Mouse (Mus musculus) neural tube, embryonic 12.5 days (tissue): ENCODE data around the gene Wnt10b. TPM values are rescaled to one million over a fixed set of nuclear protein-coding genes. Genes with fewer than 3 reads are reported as not detected.
"Not testable (repeated sequence)": the region's sequence is repeated elsewhere in the genome, so short reads cannot be mapped to it uniquely, and the experiment has no call there.

Experiments
- ATAC-seq: fragments of 200-750 bp; cut with Nextera tagmentation; 2 replicates; pipeline ENCODE4 v1.8.0; 2017; ENCODE audit warnings: low read depth, mild to moderate bottlenecking, moderate TSS enrichment, moderate library complexity; ENCODE audit not compliant: low FRiP score
- H3K27ac ChIP-seq: fragments of 300-500 bp; sonication (generic); 2 replicates; pipeline ENCODE4 v1.5.1; 2016
- H3K27me3 ChIP-seq: fragments of 300-500 bp; sonication (generic); replicated peaks from 2 replicates; pipeline ENCODE4 v1.6.1; 2016; ENCODE audit warnings: mild to moderate bottlenecking
- H3K36me3 ChIP-seq: fragments of 300-500 bp; sonication (generic); 2 replicates; pipeline ENCODE4 v1.6.1; 2016; ENCODE audit warnings: mild to moderate bottlenecking
- H3K4me1 ChIP-seq: fragments of 300-500 bp; sonication (generic); 2 replicates; pipeline ENCODE4 v1.6.1; 2016
- H3K4me2 ChIP-seq: fragments of 300-500 bp; sonication (generic); replicated peaks from 2 replicates; pipeline ENCODE4 v1.6.1; 2016; ENCODE audit warnings: mild to moderate bottlenecking
- H3K4me3 ChIP-seq: fragments of 300-500 bp; sonication (generic); 2 replicates; pipeline ENCODE4 v1.5.1; 2016
- H3K9ac ChIP-seq: fragments of 300-500 bp; sonication (generic); 2 replicates; pipeline ENCODE4 v1.6.1; 2016; ENCODE audit warnings: mild to moderate bottlenecking
- H3K9me3 ChIP-seq: fragments of 300-500 bp; sonication (generic); 2 replicates; pipeline ENCODE4 v1.6.1; 2016; ENCODE audit warnings: mild to moderate bottlenecking
- WGBS: fragments of 180-500 bp; shearing (Covaris S2); methylation state at CpG from one replicate; pipeline ENCODE4 v1.1.7; 2016; 5-methylcytosine and 5-hydroxymethylcytosine counted together
- polyA plus RNA-seq: library from polyadenylated mRNA; unstranded; fragments of >200 nt; fragmentation: Nextera tagmentation; extraction: Ambion mirVana; gene quantifications from 2 replicates; pipeline ENCODE4 v1.2.1, GENCODE M21; 2016

Wnt10b gene
- polyA plus RNA-seq, 1 experiment from 2014 or later, result 0.53 TPM

DNA sequence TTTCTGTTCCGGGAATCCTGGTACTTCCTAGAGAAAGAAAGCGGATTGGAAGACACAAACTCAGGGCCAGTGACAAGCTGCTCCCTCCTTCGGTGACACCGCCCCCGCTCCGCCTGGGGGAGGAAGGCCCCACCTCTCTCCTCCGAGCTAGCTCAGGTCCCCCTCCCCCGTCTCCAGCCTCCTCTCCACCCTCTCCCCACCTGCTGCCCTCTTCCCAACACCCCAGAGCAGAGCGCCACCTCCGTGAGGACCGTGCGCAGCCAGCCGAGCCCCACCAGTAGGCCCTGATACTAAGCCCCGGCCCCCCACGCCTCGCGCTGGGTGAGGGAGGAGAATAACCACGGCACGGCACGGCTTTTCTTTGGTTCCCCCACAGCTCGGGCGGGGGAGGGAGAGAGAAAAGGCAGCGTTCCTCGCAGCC, 15.7 kb downstream of the Wnt10b start:
- peak overlapping the region; percentile 97 for H3K4me3 ChIP-seq
- peak; percentile 77 for ATAC-seq
- H3K4me2 ChIP-seq, result peak overlapping the region; percentile 86
- no peaks in the 10 kb centered on the region for H3K9me3 ChIP-seq
- peaks cover 23% of the 10 kb centered on the region for H3K4me1 ChIP-seq
- peaks cover 26% of the 10 kb centered on the region for H3K36me3 ChIP-seq
- H3K27ac ChIP-seq, result peak overlapping the region; percentile 86
- under 1% methylated on average over 24 of the region's 24 CpGs for WGBS
- H3K9ac ChIP-seq, result peak overlapping the region; percentile 94
- H3K27me3 ChIP-seq, result peaks cover 22% of the 10 kb centered on the region

DNA sequence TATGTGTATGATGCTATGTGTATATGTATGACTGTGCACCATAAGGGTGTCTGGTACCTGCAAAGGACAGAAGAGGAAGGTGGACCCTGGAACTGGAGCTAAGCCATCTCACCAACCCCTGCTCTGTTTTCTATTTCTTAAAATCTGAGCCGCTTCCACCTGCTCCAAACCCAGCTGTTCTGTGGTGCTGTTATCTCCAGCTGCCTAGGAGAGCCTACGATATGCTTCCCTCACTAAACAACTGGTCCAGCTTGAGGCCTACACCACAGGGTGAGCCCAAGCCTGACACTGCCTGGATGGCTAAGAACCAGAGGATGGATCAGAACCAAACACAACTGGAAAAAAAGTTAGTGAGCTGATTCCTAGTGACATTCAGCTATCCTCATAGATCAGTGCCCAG, 23.8 kb downstream of the Wnt10b start:
- Histone ChIP-seq H3K9ac (no peak overlapping the region), H3K36me3 (peaks cover 16% of the 10 kb centered on the region), H3K4me3 (no peak overlapping the region), H3K27me3 (no peaks in the 10 kb centered on the region), H3K4me2 (no peak overlapping the region), H3K27ac (no peak overlapping the region), H3K4me1 (no peaks in the 10 kb centered on the region), H3K9me3 (no peaks in the 10 kb centered on the region)
- ATAC-seq, result no peak
- 93% methylated on average over 2 of the region's 2 CpGs for WGBS

DNA sequence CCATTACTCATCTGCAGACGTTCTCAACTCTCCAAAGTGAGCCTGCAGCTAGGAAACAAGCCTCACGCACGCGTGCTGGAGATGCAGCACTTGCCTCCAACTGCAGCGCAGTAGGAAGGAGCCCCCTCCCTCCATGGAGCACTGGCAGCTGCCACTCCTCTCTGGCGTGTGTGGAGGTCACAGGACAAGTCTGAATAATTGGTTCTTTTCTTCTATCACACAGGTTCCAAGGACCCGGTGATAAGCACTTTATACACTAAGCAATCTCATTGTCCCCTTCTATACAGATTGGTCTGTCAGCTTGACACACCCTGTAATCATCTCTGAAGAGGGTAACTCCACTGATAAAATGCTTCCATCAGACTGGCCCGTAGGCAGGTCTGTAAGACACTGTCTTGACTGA, 24.9 kb downstream of the Wnt10b start:
- no peak overlapping the region for H3K27ac ChIP-seq
- H3K9ac ChIP-seq, result no peak overlapping the region
- H3K27me3 ChIP-seq, result no peaks in the 10 kb centered on the region
- no peak overlapping the region for H3K4me2 ChIP-seq
- H3K9me3 ChIP-seq, result no peaks in the 10 kb centered on the region
- peaks cover 8% of the 10 kb centered on the region for H3K36me3 ChIP-seq
- no peak overlapping the region for H3K4me3 ChIP-seq
- 78% methylated on average over 8 of the region's 8 CpGs for WGBS
- no peak for ATAC-seq
- H3K4me1 ChIP-seq, result no peaks in the 10 kb centered on the region

- Histone ChIP-seq H3K27me3 (no peaks in the 10 kb centered on the region), H3K4me3 (no peak overlapping the region), H3K4me1 (no peaks in the 10 kb centered on the region), H3K9me3 (no peaks in the 10 kb centered on the region), H3K27ac (no peak overlapping the region), H3K36me3 (0 out of 2 replicates have a peak, but pooled peaks cover 3% of the 10 kb centered on the region), H3K9ac (no peak overlapping the region), H3K4me2 (no peak overlapping the region)
- no peak for ATAC-seq
- WGBS, result 98% methylated on average over 2 of the region's 2 CpGs
Observed at GRCm38 (mm10) chr15:98749093-98749492, 28.9 kb downstream of the Wnt10b start.

- Histone ChIP-seq H3K27me3 (no peaks in the 10 kb centered on the region), H3K36me3 (peaks cover 13% of the 10 kb centered on the region), H3K9me3 (no peaks in the 10 kb centered on the region), H3K4me1 (no peaks in the 10 kb centered on the region), H3K4me3 (no peak overlapping the region), H3K27ac (no peak overlapping the region), H3K9ac (no peak overlapping the region), H3K4me2 (no peak overlapping the region)
- ATAC-seq, result no peak
- WGBS, result 86% methylated on average over 6 of the region's 6 CpGs
Observed at GRCm38 (mm10) chr15:98747296-98747695, 30.7 kb downstream of the Wnt10b start.

DNA sequence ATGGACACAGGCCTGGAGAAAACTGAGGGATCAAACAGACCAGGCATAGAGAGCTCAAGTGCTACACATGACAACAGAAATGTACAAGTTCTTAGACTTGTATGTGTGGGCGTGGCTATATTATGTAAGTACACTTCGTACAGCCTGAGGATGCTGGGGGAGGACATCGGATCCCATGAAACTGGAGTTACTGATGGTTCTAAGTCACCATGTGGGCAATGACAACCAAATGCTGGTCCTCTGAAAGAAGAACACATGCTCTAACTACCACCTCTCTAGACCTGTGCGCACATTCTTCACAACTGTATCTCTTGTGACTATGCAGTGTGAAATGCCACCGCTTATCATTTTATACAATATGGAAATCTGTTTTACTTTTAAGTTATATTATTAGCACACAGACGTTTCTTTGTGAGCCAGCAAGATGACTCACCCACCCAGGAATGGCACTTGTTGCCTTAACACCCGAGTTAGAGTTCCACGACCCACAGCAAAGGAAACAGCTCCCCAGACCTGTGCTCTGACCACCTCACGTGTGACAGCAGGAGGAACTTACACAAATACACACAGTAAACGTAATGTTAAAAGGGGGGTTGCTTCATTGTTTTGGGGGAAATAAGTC, 31.5 kb downstream of the Wnt10b start:
- no peaks in the 10 kb centered on the region for H3K9me3 ChIP-seq
- no peak overlapping the region for H3K27ac ChIP-seq
- no peak overlapping the region for H3K4me2 ChIP-seq
- no peak overlapping the region for H3K4me3 ChIP-seq
- no peak for ATAC-seq
- H3K9ac ChIP-seq, result no peak overlapping the region
- no peaks in the 10 kb centered on the region for H3K4me1 ChIP-seq
- 89% methylated on average over 10 of the region's 10 CpGs for WGBS
- H3K36me3 ChIP-seq, result peaks cover 18% of the 10 kb centered on the region
- H3K27me3 ChIP-seq, result no peaks in the 10 kb centered on the region

- H3K27me3 ChIP-seq, H3K4me3 ChIP-seq, H3K9me3 ChIP-seq, H3K9ac ChIP-seq, ATAC-seq, H3K4me1 ChIP-seq, H3K4me2 ChIP-seq, H3K27ac ChIP-seq: not testable (repeated sequence)
- H3K36me3 ChIP-seq, result peaks cover 44% of the 10 kb centered on the region
- 83% methylated on average over 3 of the region's 3 CpGs for WGBS
Observed at GRCm38 (mm10) chr15:98743863-98744262, 34.1 kb downstream of the Wnt10b start.

- H3K4me2 ChIP-seq, result no peak overlapping the region
- H3K9ac ChIP-seq, result no peak overlapping the region
- H3K27me3 ChIP-seq, result no peaks in the 10 kb centered on the region
- no peaks in the 10 kb centered on the region for H3K4me1 ChIP-seq
- ATAC-seq, result no peak
- H3K4me3 ChIP-seq, result no peak overlapping the region
- 89% methylated on average over 8 of the region's 8 CpGs for WGBS
- peaks cover 52% of the 10 kb centered on the region for H3K36me3 ChIP-seq
- no peak overlapping the region for H3K27ac ChIP-seq
- H3K9me3 ChIP-seq, result no peaks in the 10 kb centered on the region
Observed at GRCm38 (mm10) chr15:98742766-98743428, 35.1 kb downstream of the Wnt10b start.

GRCm38 (mm10) chr15:98740219-98740618, 37.7 kb downstream of the Wnt10b start:
- Histone ChIP-seq H3K4me3 (no peak overlapping the region), H3K4me1 (no peaks in the 10 kb centered on the region), H3K36me3 (peaks cover 75% of the 10 kb centered on the region), H3K4me2 (no peak overlapping the region), H3K27ac (no peak overlapping the region), H3K9me3 (no peaks in the 10 kb centered on the region), H3K27me3 (no peaks in the 10 kb centered on the region), H3K9ac (no peak overlapping the region)
- ATAC-seq, result no peak
- WGBS, result 90% methylated on average over 8 of the region's 8 CpGs

GRCm38 (mm10) chr15:98738796-98739195, 39.2 kb downstream of the Wnt10b start:
- H3K4me3 ChIP-seq, result no peak overlapping the region
- WGBS, result 64% methylated on average over 4 of the region's 4 CpGs
- no peaks in the 10 kb centered on the region for H3K4me1 ChIP-seq
- H3K4me2 ChIP-seq, result no peak overlapping the region
- H3K9ac ChIP-seq, result no peak overlapping the region
- no peak for ATAC-seq
- no peaks in the 10 kb centered on the region for H3K27me3 ChIP-seq
- no peaks in the 10 kb centered on the region for H3K9me3 ChIP-seq
- peaks cover 72% of the 10 kb centered on the region for H3K36me3 ChIP-seq
- no peak overlapping the region for H3K27ac ChIP-seq

- H3K27ac ChIP-seq, result no peak overlapping the region
- no peaks in the 10 kb centered on the region for H3K4me1 ChIP-seq
- no peak overlapping the region for H3K4me3 ChIP-seq
- H3K9me3 ChIP-seq, result no peaks in the 10 kb centered on the region
- no peaks in the 10 kb centered on the region for H3K27me3 ChIP-seq
- no peak for ATAC-seq
- no peak overlapping the region for H3K9ac ChIP-seq
- H3K36me3 ChIP-seq, result peaks cover 68% of the 10 kb centered on the region
- no peak overlapping the region for H3K4me2 ChIP-seq
Observed at GRCm38 (mm10) chr15:98737881-98738280, 40.1 kb downstream of the Wnt10b start.

- no peak overlapping the region for H3K4me3 ChIP-seq
- no peaks in the 10 kb centered on the region for H3K27me3 ChIP-seq
- peaks cover 58% of the 10 kb centered on the region for H3K36me3 ChIP-seq
- 93% methylated on average over 10 of the region's 10 CpGs for WGBS
- H3K4me2 ChIP-seq, result no peak overlapping the region
- no peak for ATAC-seq
- H3K4me1 ChIP-seq, result no peaks in the 10 kb centered on the region
- H3K9me3 ChIP-seq, result no peaks in the 10 kb centered on the region
- no peak overlapping the region for H3K27ac ChIP-seq
- no peak overlapping the region for H3K9ac ChIP-seq
Observed at GRCm38 (mm10) chr15:98736521-98736920, 41.4 kb downstream of the Wnt10b start.
